12 mouse cellular contexts compared by ENCODE assay signal in the genomic region with DNA sequence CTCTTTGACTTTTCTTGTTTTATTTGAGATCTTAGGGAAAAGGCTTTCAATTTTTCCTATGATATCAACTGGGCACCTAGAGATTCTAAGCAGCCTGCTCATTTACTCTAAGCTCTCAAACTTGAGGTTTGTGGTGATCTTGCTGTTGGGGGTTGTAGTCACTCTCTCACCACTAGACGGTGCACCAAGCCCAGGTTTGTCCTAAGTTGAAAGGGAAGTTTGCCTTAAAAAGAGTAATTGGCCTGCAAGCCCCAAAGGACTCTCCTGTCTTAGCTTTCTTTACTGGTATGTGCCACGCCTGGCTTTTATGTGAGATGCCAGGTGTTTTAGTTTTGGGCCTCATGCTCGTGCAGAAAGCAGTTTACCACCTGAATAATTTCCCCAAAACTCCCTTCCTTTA. TPM values are rescaled to one million over a fixed set of nuclear protein-coding genes. Genes with fewer than 3 reads are reported as not detected.
"Had no signal": no experiment of that assay in that cellular context is flagged by ENCODE, and none has a peak within 500 bp of the region (broad histone marks: within the 10 kb centered on the region; RNA-seq: fewer than 3 reads in every experiment).

No protein-coding gene starts in this region.

RNA-seq across cellular contexts. Expression of a gene that starts 12.7 kb away (rescaled TPM):
- total RNA-seq: forebrain, postnatal 0 days; gastrocnemius, adult 18-20 months; gastrocnemius, adult 2 months; gastrocnemius, adult 8-10 months; gastrocnemius, postnatal 10 days; gastrocnemius, postnatal 14 days; gastrocnemius, postnatal 25 days; gastrocnemius, postnatal 36 days; gastrocnemius, postnatal 4 days; heart, adult 18-20 months; heart, adult 2 months; heart, adult 8-10 months had no signal
